Mouse (Mus musculus): Measurements from ENCODE around the gene Ifnar1. TPM values are rescaled to one million over a fixed set of nuclear protein-coding genes. Genes with fewer than 3 reads are reported as not detected.

Gene Ifnar1
- total RNA-seq, 2 experiments from 2014 or later = 61.8 to 63.4 TPM

Small RNA genes within 50 kb of the gene (microRNA-seq; reads per million reads assigned to microRNA genes)
- not detected for gene Mir6367

Other genes starting within 250 kb of the Ifnar1 start
- under 1 TPM in 1 of 2 experiments, not detected in 1; 0.25 TPM for gene Olig1, start 215.5 kb upstream of the Ifnar1 start, total RNA-seq (2021)
- 10 to 100 TPM; 26.1 to 31.4 TPM for gene Ifnar2, start 112.5 kb upstream of the Ifnar1 start, total RNA-seq (2021)
- gene Gm21970, start 93.5 kb upstream of the Ifnar1 start, total RNA-seq (2021) = not detected
- gene Il10rb, start 79.1 kb upstream of the Ifnar1 start, total RNA-seq (2021) = 10 to 100 TPM; 26.3 to 27.4 TPM
- 10 to 100 TPM; 47.9 to 52.5 TPM for gene Ifngr2, start 61.8 kb downstream of the Ifnar1 start, total RNA-seq (2021)
- gene Tmem50b, start 112.6 kb downstream of the Ifnar1 start, total RNA-seq (2021) = 10 to 100 TPM; 12.3 to 12.8 TPM
- gene Dnajc28, start 133.8 kb downstream of the Ifnar1 start, total RNA-seq (2021) = 1 to 10 TPM; 2.9 to 3.9 TPM
- gene Gart, start 161.7 kb downstream of the Ifnar1 start, total RNA-seq (2021) = 10 to 100 TPM; 73.3 to 83.7 TPM
- 100 to 1,000 TPM; 169 to 203 TPM for gene Son, start 162.3 kb downstream of the Ifnar1 start, total RNA-seq (2021)
- gene Donson, start 203.5 kb downstream of the Ifnar1 start, total RNA-seq (2021) = 1 to 10 TPM; 6.9 to 9.6 TPM
- 10 to 100 TPM; 26.6 to 27.2 TPM for gene Cryzl1, start 243.7 kb downstream of the Ifnar1 start, total RNA-seq (2021)
- 10 to 100 TPM; 80.4 to 82.9 TPM for gene Itsn1, start 244.0 kb downstream of the Ifnar1 start, total RNA-seq (2021)

Data from gastrocnemius, postnatal 4 days (tissue).